Mouse (Mus musculus): ENCODE measurements around the gene Ran. TPM values are rescaled to one million over a fixed set of nuclear protein-coding genes. Genes with fewer than 3 reads are reported as not detected.

Ran gene
- polyA plus RNA-seq, 2 experiments: 221 to 461 TPM

GRCm38 (mm10) chr5:128978957-128979356 lies 40.9 kb upstream of the Ran start:
- TF ChIP-seq CTCF (IDR thresholded peaks at IDR 0.05; ENCODE audit: low read depth) (peak; percentile 38), EP300 (IDR thresholded peaks at IDR 0.05; ENCODE audit: low read depth) (no peak)
- DNase-seq (ENCODE audit: low read depth in 3 of 3, low spot score in 3 of 3) (no peak), ATAC-seq (ENCODE audit: insufficient read depth) (no peak)
- H3K4me2 ChIP-seq (ENCODE audit: low read depth): no peak overlapping the region
- 86% methylated on average over 7 of the region's 7 CpGs for WGBS (ENCODE audit: insufficient replicate concordance)
- no peaks in the 10 kb centered on the region for H3K36me3 ChIP-seq (replicated peaks; ENCODE audit: control insufficient read depth, insufficient read depth, low read depth)
- no peaks in the 10 kb centered on the region for H3K9me3 ChIP-seq (ENCODE audit: control insufficient read depth, low read length)
- 0 out of 4 replicates have a peak, but pooled peaks cover 0 to 2% of the 10 kb centered on the region in 2 experiments for H3K4me1 ChIP-seq (replicated peaks; ENCODE audit: control insufficient read depth in 2 of 2, insufficient read depth in 2 of 2, low read length in 1 of 2)
- no peak overlapping the region for H3K9ac ChIP-seq (replicated peaks)
- no peaks in the 10 kb centered on the region for H3K27me3 ChIP-seq (ENCODE audit: control insufficient read depth, insufficient read depth, low read length)
- no peak overlapping the region for H3K27ac ChIP-seq
- no peak overlapping the region for H3K4me3 ChIP-seq (ENCODE audit: insufficient read depth in 1 of 2, low read depth in 2 of 2, low read length in 2 of 2)

DNA sequence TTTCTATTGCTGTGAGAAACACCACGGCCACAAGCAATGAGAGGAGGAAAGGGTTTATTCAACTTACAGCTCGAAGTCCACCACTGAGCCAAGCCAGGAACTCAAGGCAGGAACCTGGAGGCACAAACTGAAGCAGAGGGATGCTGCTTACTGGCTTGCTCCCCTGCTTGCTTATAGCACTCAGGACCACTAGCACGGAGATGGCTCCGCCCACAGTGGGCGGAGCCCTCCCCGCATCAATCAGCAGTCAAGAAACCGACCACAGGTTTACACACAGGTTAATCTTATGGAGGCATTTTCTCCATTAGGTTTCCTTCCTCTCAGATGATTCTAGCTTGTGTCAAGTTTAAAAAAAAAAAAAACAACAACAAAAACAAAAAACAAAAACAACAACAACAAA lies 39.0 kb upstream of the Ran start:
- ATAC-seq (ENCODE audit: insufficient read depth) (no peak), DNase-seq (ENCODE audit: low read depth in 3 of 3, low spot score in 3 of 3) (no peak)
- Histone ChIP-seq H3K27me3 (ENCODE audit: control insufficient read depth, insufficient read depth, low read length) (no peaks in the 10 kb centered on the region), H3K4me1 (replicated peaks; ENCODE audit: control insufficient read depth in 2 of 2, insufficient read depth in 2 of 2, low read length in 1 of 2) (0 out of 4 replicates have a peak, but pooled peaks cover 0 to 2% of the 10 kb centered on the region in 2 experiments), H3K27ac (no peak overlapping the region), H3K4me3 (ENCODE audit: insufficient read depth in 1 of 2, low read depth in 2 of 2, low read length in 2 of 2) (no peak overlapping the region), H3K4me2 (ENCODE audit: low read depth) (no peak overlapping the region), H3K9me3 (ENCODE audit: control insufficient read depth, low read length) (no peaks in the 10 kb centered on the region), H3K36me3 (replicated peaks; ENCODE audit: control insufficient read depth, insufficient read depth, low read depth) (peaks cover 12% of the 10 kb centered on the region), H3K9ac (replicated peaks) (no peak overlapping the region)
- 45% methylated on average over 7 of the region's 7 CpGs for WGBS (ENCODE audit: insufficient replicate concordance)
- TF ChIP-seq EP300 (IDR thresholded peaks at IDR 0.05; ENCODE audit: low read depth) (no peak), CTCF (IDR thresholded peaks at IDR 0.05; ENCODE audit: low read depth) (no peak)

DNA sequence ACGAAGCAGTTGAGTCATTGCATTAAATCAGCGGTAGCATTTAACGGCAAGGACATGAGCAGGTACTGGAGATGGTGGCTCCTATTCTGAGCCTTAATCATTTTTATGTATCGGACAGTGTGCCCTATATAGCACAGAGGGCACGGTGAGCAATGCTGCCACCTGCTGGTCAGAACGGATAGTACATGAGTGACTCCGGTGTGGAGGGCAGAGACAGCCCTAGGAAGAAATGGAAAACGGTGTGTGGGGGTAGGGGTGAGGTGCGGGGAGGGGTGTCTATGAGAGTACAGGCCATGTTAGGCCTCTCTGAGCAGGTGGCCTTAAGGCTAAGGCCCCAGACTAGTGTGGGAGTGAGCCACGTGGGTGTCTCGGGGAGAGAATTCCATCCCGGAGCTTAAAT lies 38.3 kb upstream of the Ran start:
- DNase-seq (ENCODE audit: low read depth in 3 of 3, low spot score in 3 of 3): peak in 1 of 3 experiments; percentile 40
- WGBS (ENCODE audit: insufficient replicate concordance): 27% methylated on average over 12 of the region's 12 CpGs

GRCm38 (mm10) chr5:128984536-128984935 lies 35.3 kb upstream of the Ran start:
- ATAC-seq (ENCODE audit: insufficient read depth): no peak
- Histone ChIP-seq H3K4me2 (ENCODE audit: low read depth) (no peak overlapping the region), H3K27me3 (ENCODE audit: control insufficient read depth, insufficient read depth, low read length) (no peaks in the 10 kb centered on the region), H3K36me3 (replicated peaks; ENCODE audit: control insufficient read depth, insufficient read depth, low read depth) (peaks cover 49% of the 10 kb centered on the region), H3K9ac (replicated peaks) (no peak overlapping the region), H3K4me1 (replicated peaks; ENCODE audit: control insufficient read depth in 2 of 2, insufficient read depth in 2 of 2, low read length in 1 of 2) (0 out of 4 replicates have a peak, but pooled peaks cover 0 to 2% of the 10 kb centered on the region in 2 experiments), H3K27ac (no peak overlapping the region), H3K9me3 (ENCODE audit: control insufficient read depth, low read length) (no peaks in the 10 kb centered on the region), H3K4me3 (ENCODE audit: insufficient read depth in 1 of 2, low read depth in 2 of 2, low read length in 2 of 2) (no peak overlapping the region)
- 87% methylated on average over 6 of the region's 6 CpGs for WGBS (ENCODE audit: insufficient replicate concordance)
- TF ChIP-seq CTCF (IDR thresholded peaks at IDR 0.05; ENCODE audit: low read depth) (no peak), EP300 (IDR thresholded peaks at IDR 0.05; ENCODE audit: low read depth) (no peak)
- no peak for DNase-seq (ENCODE audit: low read depth in 3 of 3, low spot score in 3 of 3)

More for the DNA sequence above, 38.3 kb upstream of the Ran start:
- peak; percentile 61; the same call in 1 of the 2 replicates for ATAC-seq (ENCODE audit: insufficient read depth)
- Histone ChIP-seq H3K36me3 (replicated peaks; ENCODE audit: control insufficient read depth, insufficient read depth, low read depth) (peaks cover 19% of the 10 kb centered on the region), H3K4me2 (ENCODE audit: low read depth) (no peak overlapping the region), H3K27me3 (ENCODE audit: control insufficient read depth, insufficient read depth, low read length) (no peaks in the 10 kb centered on the region), H3K9ac (replicated peaks) (no peak overlapping the region), H3K4me1 (replicated peaks; ENCODE audit: control insufficient read depth in 2 of 2, insufficient read depth in 2 of 2, low read length in 1 of 2) (0 out of 4 replicates have a peak, but pooled peaks cover 0 to 2% of the 10 kb centered on the region in 2 experiments), H3K4me3 (ENCODE audit: insufficient read depth in 1 of 2, low read depth in 2 of 2, low read length in 2 of 2) (no peak overlapping the region), H3K9me3 (ENCODE audit: control insufficient read depth, low read length) (no peaks in the 10 kb centered on the region), H3K27ac (no peak overlapping the region)
- TF ChIP-seq EP300 (IDR thresholded peaks at IDR 0.05; ENCODE audit: low read depth) (no peak), CTCF (IDR thresholded peaks at IDR 0.05; ENCODE audit: low read depth) (peak; percentile 97)

GRCm38 (mm10) chr5:128985946-128986345 lies 33.9 kb upstream of the Ran start:
- Histone ChIP-seq H3K27me3 (ENCODE audit: control insufficient read depth, insufficient read depth, low read length) (no peaks in the 10 kb centered on the region), H3K9ac (replicated peaks) (no peak overlapping the region), H3K36me3 (replicated peaks; ENCODE audit: control insufficient read depth, insufficient read depth, low read depth) (peaks cover 63% of the 10 kb centered on the region), H3K4me1 (replicated peaks; ENCODE audit: control insufficient read depth in 2 of 2, insufficient read depth in 2 of 2, low read length in 1 of 2) (0 out of 4 replicates have a peak, but pooled peaks cover 0 to 2% of the 10 kb centered on the region in 2 experiments), H3K4me3 (ENCODE audit: insufficient read depth in 1 of 2, low read depth in 2 of 2, low read length in 2 of 2) (no peak overlapping the region), H3K9me3 (ENCODE audit: control insufficient read depth, low read length) (no peaks in the 10 kb centered on the region), H3K4me2 (ENCODE audit: low read depth) (no peak overlapping the region), H3K27ac (no peak overlapping the region)
- ATAC-seq (ENCODE audit: insufficient read depth) (no peak), DNase-seq (ENCODE audit: low read depth in 3 of 3, low spot score in 3 of 3) (no peak)
- no peak for TF ChIP-seq EP300 (IDR thresholded peaks at IDR 0.05; ENCODE audit: low read depth)
- TF ChIP-seq CTCF (IDR thresholded peaks at IDR 0.05; ENCODE audit: low read depth): no peak
- 95% methylated on average over 13 of the region's 13 CpGs for WGBS (ENCODE audit: insufficient replicate concordance)

Measured in liver, embryonic 14.5 days (tissue).